Mouse (Mus musculus) layer of hippocampus, adult 18-20 months (tissue): Measurements from ENCODE around the gene Tmsb15b1. TPM values are rescaled to one million over a fixed set of nuclear protein-coding genes. Genes with fewer than 3 reads are reported as not detected.
"Not testable (repeated sequence)": the region's sequence is repeated elsewhere in the genome, so short reads cannot be mapped to it uniquely, and the experiment has no call there.

Experiments used
- DNase-seq, 2 experiments: peaks; one replicate each; pipeline ENCODE4 v3.0.0; 2022; ENCODE audit warnings: low spot score in 2 of 2
- long read RNA-seq: library from polyadenylated mRNA; stranded (forward); transcript quantifications from one replicate; pipeline ENCODE4 v2.0.0, GENCODE M21; 2021
- total RNA-seq, 2 experiments: library from RNA; stranded (reverse); gene quantifications; 2 replicates each; pipeline ENCODE4 v1.2.3; 2021

Gene Tmsb15b1
- 1 to 10 TPM; 1.1 to 9.9 TPM for total RNA-seq
- long read RNA-seq, partial matches to known transcripts: 0 of 4 reads
- long read RNA-seq, other reads (novel, unspliced or antisense): 3 of 4 reads

GRCm38 (mm10) chrX:136976424-136977084, at the start of gene Tmsb15b1, which contains the start of gene Tmsb15l:
TSS of gene Tmsb15b1 (minus strand) at chrX:136976874.
TSS of gene Tmsb15l (minus strand) at chrX:136976869.
- peak in 1 of 2 experiments; percentile 84 for DNase-seq

- DNase-seq: peak in 1 of 2 experiments; percentile 63
Observed at GRCm38 (mm10) chrX:137019310-137019709, 42.6 kb upstream of the Tmsb15b1 start.

- no peak for DNase-seq
Observed at GRCm38 (mm10) chrX:137017668-137018067, 41.0 kb upstream of the Tmsb15b1 start.

- DNase-seq: peak in 1 of 2 experiments; percentile 70
Observed at GRCm38 (mm10) chrX:137015099-137015709, 38.5 kb upstream of the Tmsb15b1 start.

- DNase-seq: no peak
Observed at GRCm38 (mm10) chrX:136996256-136996655, 19.6 kb upstream of the Tmsb15b1 start.

DNA sequence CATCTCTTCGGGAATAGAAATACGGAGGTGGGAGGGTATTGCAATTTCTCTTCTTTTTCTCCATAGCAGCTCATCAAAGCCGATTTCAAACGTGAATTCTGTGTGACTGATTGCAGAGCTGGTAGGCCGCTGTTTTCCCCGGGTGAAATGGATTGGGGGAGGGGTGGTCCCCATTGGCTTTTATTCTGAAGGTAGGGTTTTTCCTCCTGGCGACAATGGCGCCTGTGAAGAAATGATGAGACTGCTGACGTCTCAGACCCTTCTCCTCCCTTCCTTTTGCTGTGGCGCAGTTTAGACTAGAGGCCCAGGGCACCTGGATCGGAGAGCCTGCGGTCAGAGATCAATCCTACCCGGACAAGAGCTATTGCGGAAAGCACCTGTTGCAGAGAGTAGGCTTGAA, 17.0 kb upstream of the Tmsb15b1 start:
- DNase-seq: peak in 1 of 2 experiments; percentile 38

DNA sequence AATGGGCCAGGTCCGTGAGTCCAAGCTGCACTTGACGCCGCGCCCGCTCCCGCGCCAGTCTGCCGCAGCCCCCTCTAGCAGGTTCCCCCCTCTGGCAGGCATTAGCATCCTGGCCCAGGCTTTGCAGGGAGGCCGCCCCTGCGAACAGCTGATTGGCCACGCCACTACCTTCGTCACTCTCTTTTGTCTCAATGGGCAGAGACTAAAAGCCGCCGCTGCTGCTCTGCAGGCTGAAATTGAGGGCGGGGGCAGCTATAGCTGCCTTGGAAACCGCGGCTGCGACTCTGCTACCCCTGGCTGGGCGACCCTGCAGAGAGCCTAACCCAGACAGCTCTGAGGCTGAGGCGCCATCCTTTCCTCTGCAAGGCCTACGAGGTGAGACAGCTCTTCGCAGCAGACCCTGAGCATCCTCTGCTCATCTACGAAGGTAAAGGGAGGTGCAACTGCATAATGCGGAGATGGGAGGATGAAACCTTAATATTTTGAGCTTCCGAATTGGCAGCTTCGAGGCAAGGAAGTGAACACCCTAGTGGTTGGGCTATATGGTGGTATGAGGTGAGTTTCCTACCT, 16.4 kb upstream of the Tmsb15b1 start, which contains the start of gene Zcchc18:
Zcchc18 (plus strand) TSS at position 178 of the 570 bp plus-strand sequence.
- DNase-seq: peak; percentile 87 to 90

GRCm38 (mm10) chrX:136992191-136992965, 15.7 kb upstream of the Tmsb15b1 start:
- peak in 1 of 2 experiments; percentile 10 for DNase-seq

DNA sequence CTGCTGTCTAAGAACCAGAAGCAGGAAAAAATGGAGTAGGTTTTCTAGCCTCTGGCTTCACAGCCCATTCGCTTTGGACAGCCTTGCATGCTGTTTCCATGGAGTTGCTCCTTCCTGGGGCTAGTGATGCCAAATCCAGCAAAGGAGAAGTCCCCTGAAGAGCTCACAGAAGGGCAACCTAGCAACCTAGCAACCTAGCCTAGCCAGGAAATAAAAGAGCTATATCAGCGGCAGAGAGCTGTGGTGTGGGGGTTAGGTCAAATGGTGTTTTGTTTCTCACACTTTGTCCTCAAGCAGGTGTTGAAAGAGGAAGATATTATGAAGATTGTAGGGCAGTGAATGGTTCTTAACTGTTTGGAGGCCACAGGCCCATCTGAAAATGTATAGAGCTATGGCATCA, 14.6 kb upstream of the Tmsb15b1 start:
- DNase-seq: no peak

- no peak for DNase-seq
Observed at GRCm38 (mm10) chrX:136986039-136986438, 9.4 kb upstream of the Tmsb15b1 start.

DNA sequence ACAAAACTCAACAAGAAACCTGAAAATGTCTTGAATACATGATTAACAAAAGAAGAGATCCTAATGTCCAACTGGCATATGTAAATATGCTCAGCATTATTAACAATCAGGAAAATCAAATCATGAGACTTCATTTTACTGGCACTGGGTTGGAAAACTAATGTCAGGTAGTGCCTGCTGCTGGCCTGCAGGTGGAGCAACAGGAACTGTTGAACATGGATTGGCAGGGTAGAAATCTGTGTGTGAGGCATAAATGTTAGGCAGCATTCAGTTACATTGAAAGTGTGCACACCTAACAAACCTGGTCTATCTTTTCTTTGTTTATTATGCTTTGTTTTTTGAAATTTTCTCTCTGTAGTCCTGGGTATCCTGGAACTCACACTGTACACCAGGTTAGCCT, 1.9 kb upstream of the Tmsb15b1 start:
- DNase-seq: peak in 1 of 2 experiments; percentile 23

GRCm38 (mm10) chrX:136975397-136975796, 1.3 kb downstream of the Tmsb15b1 start, which contains the start of gene Tmsb15b2:
TSS of gene Tmsb15b2 (minus strand) at chrX:136975497.
- DNase-seq: not testable (repeated sequence)

- peak in 1 of 2 experiments; percentile 14 for DNase-seq
Observed at GRCm38 (mm10) chrX:136959688-136960087, 17.0 kb downstream of the Tmsb15b1 start.

GRCm38 (mm10) chrX:136958300-136958699, 18.4 kb downstream of the Tmsb15b1 start:
- not testable (repeated sequence) for DNase-seq

GRCm38 (mm10) chrX:136957583-136958279, 18.9 kb downstream of the Tmsb15b1 start:
- peak; percentile 73 to 83 for DNase-seq

- no peak for DNase-seq
Observed at GRCm38 (mm10) chrX:136937985-136938384, 38.7 kb downstream of the Tmsb15b1 start.

DNA sequence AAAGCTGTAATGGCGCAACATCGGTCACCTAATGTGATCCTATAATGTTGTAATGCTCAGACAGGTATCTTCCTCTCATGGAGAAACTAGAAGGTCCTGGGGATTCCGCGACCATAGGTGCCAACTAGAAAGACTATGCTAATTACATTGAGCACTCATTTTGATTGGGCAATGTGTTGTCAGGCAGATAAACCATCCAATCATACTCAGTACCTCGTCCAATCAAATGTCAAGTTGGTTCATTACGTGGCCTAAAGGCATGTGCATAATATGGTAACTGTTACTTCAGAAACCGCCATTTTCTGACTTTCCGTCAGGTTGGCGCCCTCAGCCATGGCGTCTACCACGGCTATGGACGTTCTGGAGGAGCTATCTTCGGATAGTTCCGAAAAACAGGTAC, 49.6 kb downstream of the Tmsb15b1 start, which contains the start of gene H2bfm:
H2bfm (plus strand) TSS at position 295 of the 400 bp plus-strand sequence.
- no peak for DNase-seq

DNA sequence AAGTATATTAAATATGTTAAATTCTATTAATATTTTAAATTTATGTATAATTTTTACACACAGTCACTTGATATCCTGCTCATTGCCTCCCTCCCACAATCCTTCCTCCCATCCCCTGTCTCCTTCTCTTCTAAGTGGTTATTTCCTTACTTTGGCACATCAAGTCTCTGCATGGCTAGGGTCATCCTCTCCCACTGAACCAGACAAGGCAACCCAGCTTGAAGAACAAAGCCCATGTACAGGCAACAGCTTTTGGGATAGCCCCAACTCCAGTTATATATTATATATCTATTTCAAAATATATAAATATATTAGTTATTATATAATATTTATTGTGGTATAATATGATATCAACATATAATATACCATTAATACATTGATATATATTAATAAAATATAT, 50.8 kb downstream of the Tmsb15b1 start:
- no peak for DNase-seq
